Mouse (Mus musculus) C2C12 (cell line): Measurements from ENCODE around the gene Mecr.

Experiments used
- CTCF ChIP-seq: IDR thresholded peaks from one replicate; pipeline ENCODE4 v1.5.1; 2011; ENCODE audit not compliant: control insufficient read depth, insufficient read depth, insufficient read length
- MYOG ChIP-seq: IDR thresholded peaks from one replicate; pipeline ENCODE4 v1.6.1; 2011; ENCODE audit not compliant: control insufficient read depth, insufficient read length; ENCODE audit errors: extremely low read depth
- USF1 ChIP-seq: IDR thresholded peaks from one replicate; pipeline ENCODE4 v1.6.1; 2011; ENCODE audit warnings: low read depth, mild to moderate bottlenecking, control low read depth, moderate library complexity

GRCm38 (mm10) chr4:131833971-131834609 lies 9.2 kb upstream of the Mecr start:
- TF ChIP-seq CTCF (no peak), USF1 (no peak), MYOG (no peak)
